Mouse (Mus musculus) MEL (cell line): ENCODE data around the gene Myo3b. TPM values are rescaled to one million over a fixed set of nuclear protein-coding genes. Genes with fewer than 3 reads are reported as not detected.

Source experiments
- DNase-seq: peaks from one replicate; pipeline ENCODE4 v3.0.0; 2011; ENCODE audit warnings: low read depth, low spot score
- H3K27ac ChIP-seq: 2 replicates; pipeline ENCODE4 v1.5.1; 2012; ENCODE audit warnings: low read depth, mild to moderate bottlenecking, control low read depth, low read length, moderate library complexity; ENCODE audit not compliant: control insufficient read depth
- H3K27me3 ChIP-seq, 2 experiments: fragments of 150-350 bp in 1 of 2; sonication (generic) in 1 of 2; 2 replicates each; pipeline ENCODE4 v1.6.1; 2012; ENCODE audit warnings: low read length in 2 of 2, mild to moderate bottlenecking in 2 of 2, improper control_type of control experiment in 1 of 2, moderate library complexity in 1 of 2; ENCODE audit not compliant: insufficient read depth in 2 of 2, control insufficient read depth in 1 of 2
- H3K36me3 ChIP-seq, 2 experiments: 2 replicates each; pipeline ENCODE4 v1.6.1; 2012 to 2014; ENCODE audit warnings: low read length in 2 of 2, improper control_type of control experiment in 1 of 2, inconsistent platforms in 1 of 2, mild to moderate bottlenecking in 1 of 2; ENCODE audit not compliant: insufficient read depth in 2 of 2, control insufficient read depth in 1 of 2
- H3K4me1 ChIP-seq, 2 experiments: fragments of 150-350 bp in 1 of 2; sonication (generic) in 1 of 2; 2 replicates each; pipeline ENCODE4 v1.6.1; 2012; ENCODE audit warnings: low read length in 2 of 2, improper control_type of control experiment in 1 of 2, mild to moderate bottlenecking in 1 of 2; ENCODE audit not compliant: insufficient read depth in 2 of 2, control insufficient read depth in 1 of 2
- H3K4me3 ChIP-seq, 2 experiments: fragments of 150-350 bp in 1 of 2; sonication (generic) in 1 of 2; 2 replicates each; pipeline ENCODE4 v1.5.1; 2012; ENCODE audit warnings: low read depth in 2 of 2, low read length in 2 of 2, mild to moderate bottlenecking in 2 of 2, moderate library complexity in 2 of 2, control low read depth in 1 of 2, improper control_type of control experiment in 1 of 2; ENCODE audit not compliant: control insufficient read depth in 1 of 2, insufficient read depth in 1 of 2
- H3K79me2 ChIP-seq: 2 replicates; pipeline ENCODE4 v1.6.1; 2012; ENCODE audit warnings: mild to moderate bottlenecking, low read length, moderate library complexity; ENCODE audit not compliant: control insufficient read depth, poor library complexity, insufficient read depth
- H3K9ac ChIP-seq: 2 replicates; pipeline ENCODE4 v1.6.1; 2012; ENCODE audit warnings: low read depth, mild to moderate bottlenecking, control low read depth, low read length, moderate library complexity; ENCODE audit not compliant: control insufficient read depth, poor library complexity, severe bottlenecking
- H3K9me3 ChIP-seq: fragments of 150-350 bp; sonication (generic); replicated peaks from 2 replicates; pipeline ENCODE4 v1.6.1; 2012; ENCODE audit warnings: mild to moderate bottlenecking, low read length, improper control_type of control experiment, moderate library complexity; ENCODE audit not compliant: insufficient read depth
- CHD1 ChIP-seq: IDR thresholded peaks from 2 replicates; pipeline ENCODE4 v1.6.1; 2012; ENCODE audit warnings: low read depth, mild to moderate bottlenecking, inconsistent platforms, low read length, improper control_type of control experiment
- CHD2 ChIP-seq: IDR thresholded peaks from 2 replicates; pipeline ENCODE4 v1.6.1; 2011; ENCODE audit warnings: low read length, improper control_type of control experiment
- ELF1 ChIP-seq: IDR thresholded peaks from 2 replicates; pipeline ENCODE4 v1.6.1; 2014; ENCODE audit warnings: low read depth, mild to moderate bottlenecking, inconsistent platforms, low read length, improper control_type of control experiment, moderate library complexity
- EP300 ChIP-seq, 2 experiments: IDR thresholded peaks; 2 replicates each; pipeline ENCODE4 v1.6.1; 2011; ENCODE audit warnings: improper control_type of control experiment in 2 of 2, low read length in 2 of 2, low read depth in 1 of 2, mild to moderate bottlenecking in 1 of 2
- GABPA ChIP-seq: IDR thresholded peaks from 2 replicates; pipeline ENCODE4 v1.6.1; 2012; ENCODE audit warnings: low read depth, mild to moderate bottlenecking, inconsistent platforms, low read length, improper control_type of control experiment, moderate library complexity
- GATA1 ChIP-seq: IDR thresholded peaks from 2 replicates; pipeline ENCODE4 v1.6.1; 2011; ENCODE audit warnings: low read depth, low read length, improper control_type of control experiment
- HCFC1 ChIP-seq: IDR thresholded peaks from 2 replicates; pipeline ENCODE4 v1.6.1; 2012; ENCODE audit warnings: low read depth, mild to moderate bottlenecking, inconsistent platforms, low read length, improper control_type of control experiment, moderate library complexity
- KAT2A ChIP-seq: conservative IDR thresholded peaks from 2 replicates; pipeline ENCODE4 v1.6.1; 2012; ENCODE audit warnings: low read depth, low read length, improper control_type of control experiment, inconsistent platforms
- MEF2A ChIP-seq: IDR thresholded peaks from 2 replicates; pipeline ENCODE4 v1.6.1; 2014; ENCODE audit warnings: low read depth, mild to moderate bottlenecking, inconsistent platforms, low read length, improper control_type of control experiment; ENCODE audit not compliant: poor library complexity, insufficient replicate concordance, severe bottlenecking; ENCODE audit errors: extremely low read depth
- POLR2AphosphoS2 ChIP-seq: IDR thresholded peaks from 2 replicates; pipeline ENCODE4 v1.6.1; 2011; ENCODE audit warnings: low read length, improper control_type of control experiment
- POLR2AphosphoS5 ChIP-seq: IDR thresholded peaks from 2 replicates; pipeline ENCODE4 v1.6.1; 2012; ENCODE audit warnings: low read depth, borderline replicate concordance, mild to moderate bottlenecking, inconsistent platforms, low read length, moderate library complexity, mixed read lengths
- RAD21 ChIP-seq: IDR thresholded peaks from 2 replicates; pipeline ENCODE4 v1.6.1; 2011; ENCODE audit warnings: mild to moderate bottlenecking, low read depth, low read length, improper control_type of control experiment
- SIN3A ChIP-seq: IDR thresholded peaks from 2 replicates; pipeline ENCODE4 v1.6.1; 2012; ENCODE audit warnings: low read length, improper control_type of control experiment, inconsistent platforms
- SMC3 ChIP-seq: IDR thresholded peaks from 2 replicates; pipeline ENCODE4 v1.6.1; 2011; ENCODE audit warnings: low read depth, low read length, improper control_type of control experiment
- TAL1 ChIP-seq: IDR thresholded peaks from 2 replicates; pipeline ENCODE4 v1.6.1; 2012; ENCODE audit warnings: mild to moderate bottlenecking, inconsistent platforms, low read length, moderate library complexity, mixed read lengths
- USF1 ChIP-seq: IDR thresholded peaks from 2 replicates; pipeline ENCODE4 v1.6.1; 2014; ENCODE audit warnings: low read depth, mild to moderate bottlenecking, inconsistent platforms, low read length, improper control_type of control experiment, moderate library complexity
- ZC3H11A ChIP-seq: IDR thresholded peaks from 2 replicates; pipeline ENCODE4 v1.6.1; 2012; ENCODE audit warnings: low read depth, mild to moderate bottlenecking, inconsistent platforms, low read length, improper control_type of control experiment
- ZMIZ1 ChIP-seq: IDR thresholded peaks from 2 replicates; pipeline ENCODE4 v1.6.1; 2012; ENCODE audit warnings: low read depth, mild to moderate bottlenecking, inconsistent platforms, low read length, improper control_type of control experiment, moderate library complexity
- ZNF384 ChIP-seq: IDR thresholded peaks from 2 replicates; pipeline ENCODE4 v1.6.1; 2012; ENCODE audit warnings: low read depth, mild to moderate bottlenecking, inconsistent platforms, low read length, improper control_type of control experiment
- polyA plus RNA-seq, 2 experiments: library from polyadenylated mRNA; stranded (reverse) in 1 of 2; unstranded in 1 of 2; fragments of >175 nt in 1 of 2; fragments of >200 nt in 1 of 2; gene quantifications; 2 replicates each; pipeline versions ENCODE4 v1.2.1 to v1.2.4; 2012; ENCODE audit warnings: low replicate concordance in 2 of 2, low read depth in 1 of 2; ENCODE audit not compliant: insufficient read length in 2 of 2, insufficient read depth in 1 of 2, missing spikeins in 1 of 2
- total RNA-seq: library from RNA; depleted of rRNA; stranded (reverse); fragments of 300-350 nt; gene quantifications from 2 replicates; pipeline ENCODE4 v1.2.3, GENCODE M21; 2012

The Myo3b gene
- total and polyA plus RNA-seq, 3 experiments = not detected

- H3K27me3 ChIP-seq = no peaks in the 10 kb centered on the region
- no peak for DNase-seq
- H3K9me3 ChIP-seq = no peaks in the 10 kb centered on the region
- no peaks in the 10 kb centered on the region for H3K79me2 ChIP-seq
- TF ChIP-seq KAT2A (no peak), USF1 (no peak), MEF2A (no peak), ZMIZ1 (no peak), POLR2AphosphoS2 (no peak), RAD21 (no peak), CHD2 (no peak), GATA1 (no peak), ZC3H11A (no peak)
- H3K36me3 ChIP-seq = no peaks in the 10 kb centered on the region
- no peak overlapping the region for H3K27ac ChIP-seq
- no peak overlapping the region for H3K4me3 ChIP-seq
- no peak overlapping the region for H3K9ac ChIP-seq
- H3K4me1 ChIP-seq = no peaks in the 10 kb centered on the region
Measured at GRCm38 (mm10) chr2:70352435-70353165, 313.7 kb downstream of the Myo3b start.

DNA sequence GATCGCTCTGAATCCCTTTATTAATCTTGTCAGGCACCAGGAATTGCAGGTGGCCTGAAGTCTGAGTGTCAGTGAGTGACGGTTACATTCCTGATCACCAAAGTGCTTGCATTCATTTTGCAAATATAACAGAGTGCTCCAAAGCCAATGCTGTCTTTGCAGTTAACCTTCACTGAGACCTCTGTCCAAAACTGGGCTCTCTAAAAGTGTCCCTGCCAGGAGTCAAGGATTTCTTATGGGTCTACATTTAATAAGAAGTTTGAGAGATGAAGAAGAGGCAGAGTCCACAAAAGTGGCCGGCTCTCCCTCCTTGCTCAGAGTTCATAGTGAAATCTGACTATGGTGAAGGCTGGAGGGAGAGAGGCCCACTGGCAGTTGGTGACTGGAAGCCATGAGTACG is 315.1 kb downstream of the Myo3b start:
- no peak overlapping the region for H3K9ac ChIP-seq
- no peaks in the 10 kb centered on the region for H3K4me1 ChIP-seq
- DNase-seq = no peak
- no peaks in the 10 kb centered on the region for H3K9me3 ChIP-seq
- H3K27ac ChIP-seq = no peak overlapping the region
- H3K27me3 ChIP-seq = no peaks in the 10 kb centered on the region
- H3K36me3 ChIP-seq = no peaks in the 10 kb centered on the region
- TF ChIP-seq GATA1 = no peak
- no peak for TF ChIP-seq GABPA
- no peak for TF ChIP-seq ZMIZ1
- TF ChIP-seq KAT2A = no peak
- TF ChIP-seq ELF1 = no peak
- no peak for TF ChIP-seq SMC3
- TF ChIP-seq ZNF384 = no peak
- TF ChIP-seq USF1 = no peak
- no peak for TF ChIP-seq POLR2AphosphoS5
- no peak for TF ChIP-seq CHD2
- TF ChIP-seq HCFC1 = no peak
- no peak for TF ChIP-seq SIN3A
- no peak for TF ChIP-seq EP300 (IDR thresholded peaks at IDR 0.05; ENCODE audit: low read depth in 1 of 2, low read length in 2 of 2)
- no peak for TF ChIP-seq POLR2AphosphoS2
- TF ChIP-seq CHD1 = no peak
- no peak for TF ChIP-seq TAL1
- no peak overlapping the region for H3K4me3 ChIP-seq
- H3K79me2 ChIP-seq = no peaks in the 10 kb centered on the region
